Comparison of ENCODE assay signal across 45 mouse cellular contexts in genomic region chr7:24296386-24296785, GRCm38 (mm10). TPM values are rescaled to one million over a fixed set of nuclear protein-coding genes. Genes with fewer than 3 reads are reported as not detected.
"Had no signal": no experiment of that assay in that cellular context is flagged by ENCODE, and none has a peak within 500 bp of the region (broad histone marks: within the 10 kb centered on the region; RNA-seq: fewer than 3 reads in every experiment).

No protein-coding gene starts in this region.

- H3K9ac ChIP-seq: limb, embryonic 12.5 days; limb, embryonic 13.5 days; limb, embryonic 15.5 days; liver, embryonic 12.5 days; liver, embryonic 13.5 days; liver, embryonic 14.5 days; liver, embryonic 15.5 days; liver, postnatal 0 days; lung, embryonic 14.5 days; lung, embryonic 15.5 days; midbrain, embryonic 12.5 days; midbrain, embryonic 15.5 days; neural tube, embryonic 12.5 days had no signal

- H3K27me3 ChIP-seq: limb, embryonic 12.5 days; limb, embryonic 13.5 days; limb, embryonic 15.5 days; liver, embryonic 12.5 days; liver, embryonic 13.5 days; liver, embryonic 15.5 days; lung, embryonic 15.5 days; megakaryocyte, embryonic 14.5 days; midbrain, embryonic 12.5 days; midbrain, embryonic 15.5 days; neural tube, embryonic 12.5 days had no signal

- H3K4me3 ChIP-seq: limb, embryonic 10.5 days; limb, embryonic 12.5 days; limb, embryonic 13.5 days; limb, embryonic 15.5 days; liver, embryonic 12.5 days; liver, embryonic 13.5 days; liver, embryonic 15.5 days; lung, embryonic 15.5 days; megakaryocyte, embryonic 14.5 days; midbrain, embryonic 10.5 days; midbrain, embryonic 12.5 days; midbrain, embryonic 15.5 days; myocyte; neural tube, embryonic 12.5 days had no signal

- H3K27ac ChIP-seq: limb, embryonic 10.5 days; limb, embryonic 12.5 days; limb, embryonic 13.5 days; limb, embryonic 15.5 days; liver, embryonic 12.5 days; liver, embryonic 13.5 days; liver, embryonic 14.5 days; liver, embryonic 15.5 days; lung, embryonic 15.5 days; macrophage; midbrain, embryonic 10.5 days; midbrain, embryonic 12.5 days; midbrain, embryonic 15.5 days; neural tube, embryonic 12.5 days had no signal

- H3K4me2 ChIP-seq: limb, embryonic 12.5 days; limb, embryonic 13.5 days; limb, embryonic 15.5 days; liver, embryonic 11.5 days; liver, embryonic 12.5 days; liver, embryonic 13.5 days; liver, embryonic 15.5 days; lung, embryonic 14.5 days; lung, embryonic 15.5 days; midbrain, embryonic 12.5 days; midbrain, embryonic 15.5 days; neural tube, embryonic 12.5 days had no signal

- DNase-seq: left cerebral cortex, postnatal 4 days; liver; liver, embryonic 13.5 days; liver, postnatal 0 days; lung, adult 18-20 months; lung, adult 2 months; lung, embryonic 14.5 days; lung, postnatal 10 days; lung, postnatal 14 days; lung, postnatal 36 days; lung, postnatal 4 days; midbrain, embryonic 14.5 days had no signal

- ATAC-seq: liver, embryonic 12.5 days; liver, postnatal 0 days; lung, postnatal 0 days; midbrain, embryonic 15.5 days; midbrain, embryonic 16.5 days had no signal

- H3K9me3 ChIP-seq: limb, embryonic 10.5 days; liver, embryonic 12.5 days; liver, embryonic 13.5 days; liver, embryonic 15.5 days; lung, embryonic 15.5 days; midbrain, embryonic 10.5 days; midbrain, embryonic 12.5 days; midbrain, embryonic 15.5 days; neural tube, embryonic 12.5 days had no signal

RNA-seq across cellular contexts. Expression of gene Zfp93, which starts 26.2 kb away (rescaled TPM):
- total RNA-seq: monocyte, adult 5-6 weeks had no signal

RNA-seq across cellular contexts. Expression of gene Tescl, which starts 37.4 kb away (rescaled TPM):
- total RNA-seq: left cerebral cortex, adult 8-10 months; left cerebral cortex, postnatal 10 days; left cerebral cortex, postnatal 14 days; left cerebral cortex, postnatal 25 days; left cerebral cortex, postnatal 36 days; liver, adult 2 months; megakaryocyte progenitor cell, adult 5-6 weeks; megakaryocyte, adult 5-6 weeks; megakaryocyte-erythroid progenitor cell, adult 5-6 weeks; midbrain, postnatal 0 days had no signal
- polyA plus RNA-seq: limb, embryonic 10.5 days; limb, embryonic 11.5 days; limb, embryonic 13.5 days; limb, embryonic 15.5 days; liver, adult 2 months; liver, embryonic 11.5 days; liver, embryonic 12.5 days; liver, embryonic 13.5 days; liver, embryonic 14.5 days; liver, embryonic 15.5 days; liver, embryonic 16.5 days; liver, postnatal 0 days; lung, embryonic 14.5 days; lung, embryonic 15.5 days; lung, embryonic 16.5 days; macrophage; midbrain, embryonic 12.5 days; midbrain, embryonic 14.5 days; neural tube, embryonic 11.5 days; neural tube, embryonic 12.5 days had no signal

RNA-seq across cellular contexts. Expression of gene Zfp108, which starts 41.8 kb away (rescaled TPM):
- total RNA-seq: monocyte, adult 5-6 weeks had no signal
